Mouse (Mus musculus) forebrain, postnatal 0 days (tissue): ENCODE measurements around the gene Slc2a13. TPM values are rescaled to one million over a fixed set of nuclear protein-coding genes. Genes with fewer than 3 reads are reported as not detected.

Experiments
- ATAC-seq: fragments of 200-750 bp; cut with Nextera tagmentation; 2 replicates; pipeline ENCODE4 v1.8.0; 2017; ENCODE audit warnings: mild to moderate bottlenecking, moderate library complexity
- DNase-seq: peaks from one replicate; pipeline ENCODE4 v3.0.0-alpha.2; 2015
- H3K27ac ChIP-seq: fragments of 300-500 bp; sonication (generic); 2 replicates; pipeline ENCODE4 v1.5.1; 2014; ENCODE audit warnings: low read depth, mild to moderate bottlenecking, antibody characterized with exemption, low read length, moderate library complexity, mixed read lengths
- H3K27me3 ChIP-seq: fragments of 300-500 bp; sonication (generic); 2 replicates; pipeline ENCODE4 v1.6.1; 2014; ENCODE audit warnings: mild to moderate bottlenecking, low read length, mixed read lengths; ENCODE audit not compliant: insufficient read depth
- H3K36me3 ChIP-seq: fragments of 300-500 bp; sonication (generic); 2 replicates; pipeline ENCODE4 v1.6.1; 2014; ENCODE audit warnings: mild to moderate bottlenecking, moderate library complexity; ENCODE audit not compliant: insufficient read depth
- H3K4me1 ChIP-seq: fragments of 300-500 bp; sonication (generic); 2 replicates; pipeline ENCODE4 v1.6.1; 2014; ENCODE audit warnings: antibody characterized with exemption; ENCODE audit not compliant: insufficient read depth
- H3K4me2 ChIP-seq: fragments of 300-500 bp; sonication (generic); 2 replicates; pipeline ENCODE4 v1.6.1; 2014; ENCODE audit warnings: low read depth, mild to moderate bottlenecking, moderate library complexity
- H3K4me3 ChIP-seq: fragments of 300-500 bp; sonication (generic); 2 replicates; pipeline ENCODE4 v1.5.1; 2014; ENCODE audit warnings: low read depth, low read length, mixed read lengths
- H3K9ac ChIP-seq: fragments of 300-500 bp; sonication (generic); 2 replicates; pipeline ENCODE4 v1.6.1; 2014; ENCODE audit warnings: mild to moderate bottlenecking
- H3K9me3 ChIP-seq: fragments of 300-500 bp; sonication (generic); 2 replicates; pipeline ENCODE4 v1.6.1; 2016; ENCODE audit warnings: low read length
- CTCF ChIP-seq: sonication (generic); IDR thresholded peaks from 2 replicates; pipeline ENCODE4 v1.5.1; 2016; ENCODE audit warnings: antibody characterized with exemption, control low read depth, low read depth
- WGBS: fragments of 180-500 bp; shearing (Covaris S2); extraction: QIAGEN DNeasy Blood & Tissue Kit; methylation state at CpG from one replicate; pipeline ENCODE4 v1.1.7; 2014; 5-methylcytosine and 5-hydroxymethylcytosine counted together
- polyA plus RNA-seq: library from polyadenylated mRNA; unstranded; fragments of >200 nt; fragmentation: Nextera tagmentation; extraction: Ambion mirVana; gene quantifications from 2 replicates; pipeline ENCODE4 v1.2.1, GENCODE M21; 2015
- total RNA-seq: library from RNA; depleted of rRNA; stranded (reverse); fragments of >200 nt; gene quantifications from 2 replicates; pipeline ENCODE4 v1.2.3, GENCODE M21; 2014; rRNA removed

Gene Slc2a13
- total and polyA plus RNA-seq, 2 experiments from 2014 or later: 2.7 to 27.3 TPM

GRCm38 (mm10) chr15:91257140-91257539 is 315.9 kb downstream of the Slc2a13 start:
- TF ChIP-seq CTCF: no peak
- Histone ChIP-seq H3K4me1 (no peaks in the 10 kb centered on the region), H3K27me3 (no peaks in the 10 kb centered on the region), H3K27ac (no peak overlapping the region), H3K36me3 (no peaks in the 10 kb centered on the region), H3K9me3 (no peaks in the 10 kb centered on the region), H3K4me3 (no peak overlapping the region), H3K9ac (no peak overlapping the region), H3K4me2 (no peak overlapping the region)
- WGBS: 68% methylated on average over 11 of the region's 11 CpGs
- DNase-seq: no peak
- no peak for ATAC-seq

GRCm38 (mm10) chr15:91255308-91255707 is 317.8 kb downstream of the Slc2a13 start:
- no peak for TF ChIP-seq CTCF
- DNase-seq (no peak), ATAC-seq (no peak)
- Histone ChIP-seq H3K27ac (no peak overlapping the region), H3K4me1 (no peaks in the 10 kb centered on the region), H3K9ac (no peak overlapping the region), H3K9me3 (no peaks in the 10 kb centered on the region), H3K36me3 (no peaks in the 10 kb centered on the region), H3K4me2 (no peak overlapping the region), H3K4me3 (no peak overlapping the region), H3K27me3 (no peaks in the 10 kb centered on the region)
- WGBS: 91% methylated on average over 2 of the region's 2 CpGs

GRCm38 (mm10) chr15:91252956-91253355 is 320.1 kb downstream of the Slc2a13 start:
- 49% methylated on average over 8 of the region's 8 CpGs for WGBS
- H3K36me3 ChIP-seq: no peaks in the 10 kb centered on the region
- DNase-seq (peak; percentile 21), ATAC-seq (no peak)
- no peak overlapping the region for H3K4me3 ChIP-seq
- TF ChIP-seq CTCF: peak; percentile 43
- H3K9me3 ChIP-seq: no peaks in the 10 kb centered on the region
- no peak overlapping the region for H3K4me2 ChIP-seq
- H3K27me3 ChIP-seq: no peaks in the 10 kb centered on the region
- no peak overlapping the region for H3K9ac ChIP-seq
- no peaks in the 10 kb centered on the region for H3K4me1 ChIP-seq
- no peak overlapping the region for H3K27ac ChIP-seq

- no peak for ATAC-seq
- DNase-seq: no peak
- TF ChIP-seq CTCF: no peak
- no peaks in the 10 kb centered on the region for H3K36me3 ChIP-seq
- H3K4me3 ChIP-seq: no peak overlapping the region
- H3K9ac ChIP-seq: no peak overlapping the region
- no peak overlapping the region for H3K27ac ChIP-seq
- H3K4me1 ChIP-seq: no peaks in the 10 kb centered on the region
- H3K27me3 ChIP-seq: no peaks in the 10 kb centered on the region
- WGBS: 76% methylated on average over 9 of the region's 9 CpGs
- no peaks in the 10 kb centered on the region for H3K9me3 ChIP-seq
- H3K4me2 ChIP-seq: no peak overlapping the region
Observed at GRCm38 (mm10) chr15:91251544-91252408, 321.3 kb downstream of the Slc2a13 start.

- TF ChIP-seq CTCF: no peak
- DNase-seq (no peak), ATAC-seq (no peak)
- Histone ChIP-seq H3K9me3 (no peaks in the 10 kb centered on the region), H3K4me3 (no peak overlapping the region), H3K4me2 (no peak overlapping the region), H3K36me3 (no peaks in the 10 kb centered on the region), H3K4me1 (no peaks in the 10 kb centered on the region), H3K9ac (no peak overlapping the region), H3K27ac (no peak overlapping the region), H3K27me3 (no peaks in the 10 kb centered on the region)
- WGBS: 40% methylated on average over 6 of the region's 6 CpGs
Observed at GRCm38 (mm10) chr15:91250815-91251214, 322.2 kb downstream of the Slc2a13 start.

GRCm38 (mm10) chr15:91240683-91241335 is 332.3 kb downstream of the Slc2a13 start:
- Histone ChIP-seq H3K9me3 (no peaks in the 10 kb centered on the region), H3K27ac (no peak overlapping the region), H3K27me3 (no peaks in the 10 kb centered on the region), H3K4me1 (no peaks in the 10 kb centered on the region), H3K4me2 (no peak overlapping the region), H3K4me3 (no peak overlapping the region), H3K9ac (no peak overlapping the region), H3K36me3 (no peaks in the 10 kb centered on the region)
- DNase-seq (no peak), ATAC-seq (no peak)
- no peak for TF ChIP-seq CTCF
- 90% methylated on average over 3 of the region's 3 CpGs for WGBS

GRCm38 (mm10) chr15:91237294-91237693 is 335.8 kb downstream of the Slc2a13 start:
- WGBS: 90% methylated on average over 5 of the region's 5 CpGs
- H3K27ac ChIP-seq: no peak overlapping the region
- no peak for TF ChIP-seq CTCF
- DNase-seq: no peak
- H3K4me2 ChIP-seq: no peak overlapping the region
- no peak for ATAC-seq
- no peaks in the 10 kb centered on the region for H3K9me3 ChIP-seq
- no peak overlapping the region for H3K4me3 ChIP-seq
- H3K36me3 ChIP-seq: no peaks in the 10 kb centered on the region
- H3K4me1 ChIP-seq: no peaks in the 10 kb centered on the region
- H3K27me3 ChIP-seq: no peaks in the 10 kb centered on the region
- H3K9ac ChIP-seq: no peak overlapping the region

Other genes starting within 250 kb of the Slc2a13 start
- gene Lrrk2, start 99.9 kb upstream of the Slc2a13 start, total RNA-seq: 4.2 and 4.5 TPM in 2 replicates
- gene Lrrk2, start 99.9 kb upstream of the Slc2a13 start, polyA plus RNA-seq: 1.1 and 1.7 TPM in 2 replicates